16 mouse cellular contexts compared by ENCODE assay signal in genomic region chr2:92613645-92614044, GRCm38 (mm10).
"Had no signal": no experiment of that assay in that cellular context is flagged by ENCODE, and none has a peak within 500 bp of the region (broad histone marks: within the 10 kb centered on the region; RNA-seq: fewer than 3 reads in every experiment).

No protein-coding gene starts in this region.

- H3K4me3 ChIP-seq: neural tube, embryonic 13.5 days; neural tube, embryonic 15.5 days; stomach, embryonic 15.5 days had no signal

- H3K4me2 ChIP-seq: neural tube, embryonic 13.5 days; neural tube, embryonic 15.5 days; stomach, embryonic 15.5 days had no signal

- H3K27me3 ChIP-seq: neural tube, embryonic 13.5 days; neural tube, embryonic 15.5 days; stomach, embryonic 15.5 days had no signal

- H3K27ac ChIP-seq: neural tube, embryonic 13.5 days; neural tube, embryonic 15.5 days; stomach, embryonic 15.5 days; stomach, postnatal 0 days had no signal

- H3K4me1 ChIP-seq: neural tube, embryonic 13.5 days; neural tube, embryonic 15.5 days; stomach, embryonic 15.5 days had no signal

- H3K9ac ChIP-seq: neural tube, embryonic 13.5 days; neural tube, embryonic 15.5 days; stomach, embryonic 15.5 days had no signal

- H3K36me3 ChIP-seq: stomach, embryonic 15.5 days had no signal

- DNase-seq: retina, postnatal 1 day; right cerebral cortex, adult 18-20 months; right cerebral cortex, postnatal 14 days; right cerebral cortex, postnatal 25 days; right cerebral cortex, postnatal 4 days; spleen, adult 18-20 months; thymus, adult 18-20 months; thymus, adult 2 months; thymus, postnatal 14 days; thymus, postnatal 25 days; thymus, postnatal 36 days; thymus, postnatal 4 days had no signal

- H3K9me3 ChIP-seq: neural tube, embryonic 13.5 days; neural tube, embryonic 15.5 days; stomach, embryonic 15.5 days had no signal
